Mouse (Mus musculus) intestine, postnatal 0 days (tissue): Measurements from ENCODE around the gene Nrp2. TPM values are rescaled to one million over a fixed set of nuclear protein-coding genes. Genes with fewer than 3 reads are reported as not detected.

Experiments
- ATAC-seq: fragments of 200-750 bp; cut with Nextera tagmentation; 2 replicates; pipeline ENCODE4 v1.8.0; 2017; ENCODE audit warnings: mild to moderate bottlenecking, moderate TSS enrichment, moderate library complexity
- H3K27ac ChIP-seq: fragments of 300-500 bp; sonication (generic); 2 replicates; pipeline ENCODE4 v1.5.1; 2014; ENCODE audit warnings: mild to moderate bottlenecking, low read depth, low read length, moderate library complexity
- H3K27me3 ChIP-seq: fragments of 300-500 bp; sonication (generic); replicated peaks from 2 replicates; pipeline ENCODE4 v1.6.1; 2014; ENCODE audit warnings: low read length, mixed read lengths; ENCODE audit not compliant: control insufficient read depth, insufficient read depth
- H3K36me3 ChIP-seq: fragments of 300-500 bp; sonication (generic); 2 replicates; pipeline ENCODE4 v1.6.1; 2014; ENCODE audit warnings: mild to moderate bottlenecking, moderate library complexity; ENCODE audit not compliant: control insufficient read depth, insufficient read depth
- H3K4me1 ChIP-seq: fragments of 300-500 bp; sonication (generic); replicated peaks from 2 replicates; pipeline ENCODE4 v1.6.1; 2014; ENCODE audit warnings: antibody characterized with exemption, low read length, mixed read lengths; ENCODE audit not compliant: control insufficient read depth, insufficient read depth
- H3K4me2 ChIP-seq: fragments of 300-500 bp; sonication (generic); replicated peaks from 2 replicates; pipeline ENCODE4 v1.6.1; 2014; ENCODE audit warnings: low read depth, mild to moderate bottlenecking, moderate library complexity
- H3K4me3 ChIP-seq: fragments of 300-500 bp; sonication (generic); 2 replicates; pipeline ENCODE4 v1.5.1; 2014; ENCODE audit warnings: low read depth, low read length
- H3K9ac ChIP-seq: fragments of 300-500 bp; sonication (generic); 2 replicates; pipeline ENCODE4 v1.6.1; 2014; ENCODE audit warnings: mild to moderate bottlenecking, low read depth, low read length
- H3K9me3 ChIP-seq: fragments of 300-500 bp; sonication (generic); 2 replicates; pipeline ENCODE4 v1.6.1; 2016; ENCODE audit warnings: mixed run types; ENCODE audit not compliant: control insufficient read depth
- CTCF ChIP-seq: sonication (generic); IDR thresholded peaks from 2 replicates; pipeline ENCODE4 v1.5.1; 2016; ENCODE audit warnings: low read depth, mild to moderate bottlenecking, control low read depth, antibody characterized with exemption, moderate library complexity
- WGBS: fragments of 180-500 bp; shearing (Covaris S2); extraction: QIAGEN DNeasy Blood & Tissue Kit; methylation state at CpG from one replicate; pipeline ENCODE4 v1.1.7; 2014; 5-methylcytosine and 5-hydroxymethylcytosine counted together
- polyA plus RNA-seq: library from polyadenylated mRNA; unstranded; fragments of >200 nt; fragmentation: Nextera tagmentation; extraction: Ambion mirVana; gene quantifications from 2 replicates; pipeline ENCODE4 v1.2.1, GENCODE M21; 2015

Nrp2 gene
- polyA plus RNA-seq, 1 experiment from 2014 or later, result 11.7 TPM

DNA sequence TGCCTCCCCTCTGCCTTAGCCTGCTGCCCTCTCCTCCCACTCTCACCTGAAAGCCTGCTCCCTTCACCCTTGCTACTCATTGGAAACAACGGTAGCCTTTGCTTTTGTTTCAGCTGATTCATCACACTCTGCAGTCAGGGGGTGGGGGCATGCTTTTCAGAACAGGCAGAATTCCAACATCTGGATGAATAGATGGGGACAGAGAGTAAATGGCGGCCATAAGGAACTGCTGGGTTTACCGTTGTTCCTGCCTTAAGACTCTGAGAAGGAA lies 70.8 kb downstream of the Nrp2 start:
- H3K36me3 ChIP-seq, result no peaks in the 10 kb centered on the region; the same call in 1 of the 2 replicates
- WGBS, result 66% methylated on average over 3 of the region's 3 CpGs
- no peak overlapping the region for H3K9ac ChIP-seq
- H3K9me3 ChIP-seq, result no peaks in the 10 kb centered on the region
- H3K4me2 ChIP-seq, result no peak overlapping the region
- no peak for TF ChIP-seq CTCF
- H3K4me1 ChIP-seq, result no peaks in the 10 kb centered on the region
- H3K4me3 ChIP-seq, result no peak overlapping the region
- no peak for ATAC-seq
- no peak overlapping the region for H3K27ac ChIP-seq
- no peaks in the 10 kb centered on the region for H3K27me3 ChIP-seq

DNA sequence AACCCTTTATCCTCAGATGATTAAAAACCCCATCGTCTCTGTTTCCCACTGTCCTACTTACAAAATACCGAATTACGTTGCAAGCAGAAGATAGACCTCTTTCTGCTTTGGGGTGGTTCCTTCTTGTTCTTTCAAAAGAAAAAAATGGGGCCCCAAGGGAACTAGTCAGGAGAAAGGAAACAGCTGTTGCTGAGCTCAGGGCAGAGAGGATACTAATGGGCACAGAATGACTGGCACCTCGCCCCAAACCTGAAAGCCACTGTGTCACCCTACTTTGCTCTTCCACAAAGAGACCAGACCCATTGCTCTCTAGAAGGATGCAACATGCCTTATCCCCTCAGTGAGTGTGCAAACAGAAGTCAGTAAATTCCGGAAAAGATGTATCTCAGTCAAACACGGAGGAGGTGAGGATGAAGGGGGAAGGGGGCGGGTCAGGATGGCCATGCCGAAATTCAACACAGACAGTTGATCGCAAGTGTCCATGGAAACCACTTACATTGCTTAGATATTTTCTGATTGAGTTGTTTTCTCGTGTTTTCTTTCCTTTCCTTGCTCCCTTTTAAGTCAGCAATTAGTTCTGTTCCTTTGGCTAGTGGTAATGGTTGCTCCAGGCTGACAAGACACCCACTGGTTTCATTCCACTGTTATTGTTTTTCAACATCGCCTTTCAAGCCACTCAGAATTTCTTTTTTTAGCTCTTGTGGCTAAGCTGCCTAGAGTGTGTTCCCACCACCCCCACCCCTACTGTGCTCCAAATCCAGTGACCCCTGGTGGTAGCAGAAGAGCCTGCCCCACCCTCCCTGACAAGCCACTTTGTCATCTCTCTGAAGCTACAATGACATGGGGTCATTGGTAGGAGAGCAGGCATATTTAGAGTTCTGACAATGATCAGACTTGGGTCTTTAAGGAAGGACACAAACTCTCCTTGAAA lies 71.5 kb downstream of the Nrp2 start:
- H3K27me3 ChIP-seq, result no peaks in the 10 kb centered on the region
- no peak overlapping the region for H3K4me2 ChIP-seq
- WGBS, result 76% methylated on average over 11 of the region's 11 CpGs
- H3K9me3 ChIP-seq, result no peaks in the 10 kb centered on the region
- TF ChIP-seq CTCF, result peak; percentile 36
- no peak overlapping the region for H3K9ac ChIP-seq
- no peaks in the 10 kb centered on the region for H3K36me3 ChIP-seq
- no peaks in the 10 kb centered on the region for H3K4me1 ChIP-seq
- H3K27ac ChIP-seq, result no peak overlapping the region
- H3K4me3 ChIP-seq, result no peak overlapping the region
- ATAC-seq, result no peak

DNA sequence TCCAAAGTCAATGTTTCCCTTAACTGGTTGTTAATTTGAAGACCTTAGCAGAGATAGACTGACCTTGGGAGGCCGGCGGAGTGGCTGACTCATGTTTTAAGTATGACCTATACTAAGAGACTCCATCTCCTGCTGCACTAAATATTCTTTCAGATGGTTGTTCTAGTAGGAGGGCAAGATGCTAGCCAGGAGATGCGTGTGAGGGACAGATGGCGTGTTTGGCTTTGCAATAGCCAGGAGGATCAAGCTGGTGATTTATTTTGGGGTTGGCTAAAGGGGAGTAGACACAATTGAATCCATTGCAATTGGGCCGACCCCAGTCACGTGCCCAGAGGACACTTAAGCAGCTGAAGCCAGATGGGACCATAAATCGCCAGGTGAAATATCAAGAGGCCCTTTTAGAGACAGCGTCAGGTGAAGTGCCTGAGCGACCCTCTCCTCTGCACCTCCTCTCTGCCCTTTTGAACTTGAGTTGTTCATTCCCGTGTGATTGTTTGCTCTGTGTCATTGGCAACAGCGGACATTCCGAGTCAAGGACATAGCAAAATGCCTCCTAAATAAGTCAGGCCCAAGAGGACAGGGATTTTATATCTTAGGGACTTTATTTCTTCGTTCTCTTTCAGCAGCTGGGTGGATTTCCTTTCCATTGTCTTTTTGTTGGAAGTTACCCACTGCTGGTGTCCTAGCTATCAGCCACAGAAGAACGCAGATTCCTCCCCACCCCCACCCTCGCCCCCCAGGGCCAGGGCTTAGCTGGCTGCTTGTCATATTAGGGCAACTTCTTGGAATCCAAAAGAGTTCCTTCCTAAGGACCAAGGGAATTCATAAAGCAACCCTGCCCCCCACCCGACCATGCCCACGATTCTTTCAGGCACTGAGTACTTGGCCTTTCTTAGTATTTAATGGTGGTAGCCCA lies 74.5 kb downstream of the Nrp2 start:
- H3K4me2 ChIP-seq, result no peak overlapping the region
- no peaks in the 10 kb centered on the region for H3K36me3 ChIP-seq
- no peaks in the 10 kb centered on the region for H3K9me3 ChIP-seq
- WGBS, result 46% methylated on average over 17 of the region's 17 CpGs
- H3K27me3 ChIP-seq, result no peaks in the 10 kb centered on the region
- no peak for TF ChIP-seq CTCF
- no peak overlapping the region for H3K4me3 ChIP-seq
- H3K27ac ChIP-seq, result no peak overlapping the region
- ATAC-seq, result no peak
- no peaks in the 10 kb centered on the region for H3K4me1 ChIP-seq
- H3K9ac ChIP-seq, result no peak overlapping the region

DNA sequence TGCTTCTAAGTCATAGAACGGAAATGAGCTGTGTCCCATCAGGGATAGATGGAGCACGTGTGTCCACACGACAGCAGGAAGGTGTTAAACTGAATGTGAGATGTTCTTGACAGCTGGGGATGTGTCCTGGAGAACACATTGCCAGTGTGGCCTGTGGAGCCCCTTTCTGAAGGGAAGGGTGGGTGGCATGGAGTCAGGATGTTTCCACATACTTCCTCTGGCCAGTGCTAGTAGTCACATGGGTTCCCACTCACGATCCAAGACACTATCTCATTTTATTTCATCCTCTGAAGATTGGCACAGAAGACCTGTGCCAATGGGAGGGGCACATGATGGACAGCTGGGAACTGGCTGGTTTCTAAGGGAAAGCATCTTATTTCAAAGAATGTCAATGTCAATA lies 75.8 kb downstream of the Nrp2 start:
- Histone ChIP-seq H3K4me2 (no peak overlapping the region), H3K9ac (no peak overlapping the region), H3K36me3 (no peaks in the 10 kb centered on the region; the same call in 1 of the 2 replicates), H3K4me1 (no peaks in the 10 kb centered on the region), H3K27ac (no peak overlapping the region), H3K9me3 (no peaks in the 10 kb centered on the region), H3K4me3 (no peak overlapping the region), H3K27me3 (no peaks in the 10 kb centered on the region)
- WGBS, result 77% methylated on average over 4 of the region's 4 CpGs
- TF ChIP-seq CTCF, result no peak
- no peak for ATAC-seq

DNA sequence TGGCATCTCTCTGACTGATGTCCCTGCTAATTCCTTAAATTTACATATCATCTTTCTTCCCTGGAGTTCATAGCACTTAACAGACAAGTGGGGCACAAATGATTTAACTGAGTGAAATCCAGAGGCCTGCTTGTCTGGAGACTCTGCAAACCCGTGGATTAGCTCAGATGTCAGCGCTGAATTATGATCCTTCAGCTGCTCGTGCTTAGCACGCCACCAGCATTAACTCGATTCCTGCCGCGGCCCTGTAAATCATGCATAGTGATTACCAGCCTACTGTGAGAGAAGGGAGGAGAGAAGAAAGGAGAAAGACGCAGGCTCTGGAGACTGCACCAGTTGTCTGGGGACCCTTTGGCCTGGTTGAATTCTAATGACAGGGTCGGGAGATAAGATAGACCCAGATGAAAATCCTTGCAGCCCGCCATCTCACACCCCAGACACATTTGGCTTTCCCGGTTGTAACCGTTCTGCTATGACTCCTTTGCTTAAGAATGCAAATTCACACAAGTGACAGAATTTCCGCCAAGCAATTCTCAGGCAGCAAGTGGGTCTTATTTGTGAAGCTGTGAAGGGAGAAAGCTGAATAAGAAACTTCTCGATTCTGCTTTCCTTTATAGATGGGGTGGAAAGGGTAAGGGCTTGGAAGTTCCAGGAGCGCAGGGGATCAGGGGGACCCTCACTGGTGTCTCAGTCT lies 77.1 kb downstream of the Nrp2 start:
- Histone ChIP-seq H3K4me1 (no peaks in the 10 kb centered on the region), H3K36me3 (no peaks in the 10 kb centered on the region; the same call in 1 of the 2 replicates), H3K4me3 (no peak overlapping the region), H3K9me3 (no peaks in the 10 kb centered on the region), H3K9ac (no peak overlapping the region), H3K27me3 (no peaks in the 10 kb centered on the region), H3K4me2 (no peak overlapping the region), H3K27ac (no peak overlapping the region)
- ATAC-seq, result no peak
- 53% methylated on average over 15 of the region's 15 CpGs for WGBS
- no peak for TF ChIP-seq CTCF

DNA sequence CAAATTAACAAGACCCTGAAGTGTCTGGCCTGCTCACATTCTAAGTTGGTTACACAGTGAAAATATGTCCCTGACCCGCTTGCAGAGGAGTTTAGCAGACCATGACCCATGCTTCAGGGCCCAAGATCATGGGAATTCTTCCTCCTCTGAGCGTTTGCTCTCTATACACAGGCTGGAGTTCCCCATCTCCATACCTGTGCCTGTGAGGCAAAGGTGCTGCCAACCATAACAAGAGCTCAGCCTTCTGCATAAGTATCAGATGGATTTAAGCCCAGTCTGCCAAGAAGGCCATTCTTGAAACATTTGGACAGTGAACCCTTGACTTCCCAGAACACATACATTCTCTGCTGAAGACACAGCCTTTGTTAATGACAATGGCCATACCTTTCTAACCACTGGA lies 79.1 kb downstream of the Nrp2 start:
- Histone ChIP-seq H3K4me1 (no peaks in the 10 kb centered on the region), H3K27me3 (no peaks in the 10 kb centered on the region), H3K36me3 (no peaks in the 10 kb centered on the region; the same call in 1 of the 2 replicates), H3K4me2 (no peak overlapping the region), H3K9me3 (no peaks in the 10 kb centered on the region), H3K4me3 (no peak overlapping the region), H3K9ac (no peak overlapping the region), H3K27ac (no peak overlapping the region)
- ATAC-seq, result no peak
- WGBS, result 88% methylated on average over 2 of the region's 2 CpGs
- TF ChIP-seq CTCF, result no peak
